Mouse (Mus musculus): ENCODE results near the gene Thra. TPM values are rescaled to one million over a fixed set of nuclear protein-coding genes. Genes with fewer than 3 reads are reported as not detected.
"Not testable (repeated sequence)": the region's sequence is repeated elsewhere in the genome, so short reads cannot be mapped to it uniquely, and the experiment has no call there.

The Thra gene
- polyA plus RNA-seq, 1 experiment from 2014 or later, result 17.7 TPM

DNA sequence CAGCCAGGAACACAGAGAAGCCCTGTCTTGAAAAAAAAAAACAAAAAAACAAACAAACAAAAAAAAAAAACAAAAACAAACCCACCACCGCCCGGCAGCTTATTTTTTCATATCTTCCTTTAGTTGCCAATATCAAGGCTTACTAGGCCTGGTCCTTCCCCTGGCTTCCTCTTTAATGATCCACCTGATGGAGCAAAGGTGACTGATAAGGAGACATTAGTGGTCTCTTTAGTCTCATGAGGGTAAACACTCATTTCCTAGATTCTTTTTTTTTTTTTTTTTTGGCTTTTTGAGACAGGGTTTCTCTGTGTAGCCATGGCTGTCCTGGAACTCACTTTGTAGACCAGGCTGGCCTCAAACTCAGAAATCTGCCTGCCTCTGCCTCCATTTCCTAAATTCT, 3.2 kb upstream of the Thra start:
- not testable (repeated sequence) for ATAC-seq (ENCODE audit: insufficient number of reproducible peaks, low FRiP score, low TSS enrichment, low read depth); DNase-seq (ENCODE audit: low spot score); H3K27me3 ChIP-seq (ENCODE audit: control insufficient read depth, insufficient read depth, low read length); H3K27ac ChIP-seq (replicated peaks; ENCODE audit: low read depth, low read length); H3K4me2 ChIP-seq (ENCODE audit: low read depth, severe bottlenecking); H3K9me3 ChIP-seq (ENCODE audit: control insufficient read depth, low read length); H3K36me3 ChIP-seq (ENCODE audit: control insufficient read depth, insufficient read depth, low read length); H3K9ac ChIP-seq (ENCODE audit: low read length); H3K4me3 ChIP-seq (ENCODE audit: low read depth, low read length)
- peaks cover 12% of the 10 kb centered on the region for H3K4me1 ChIP-seq (ENCODE audit: control insufficient read depth, insufficient read depth, low read length)
- 90% methylated on average over 2 of the region's 2 CpGs for WGBS

DNA sequence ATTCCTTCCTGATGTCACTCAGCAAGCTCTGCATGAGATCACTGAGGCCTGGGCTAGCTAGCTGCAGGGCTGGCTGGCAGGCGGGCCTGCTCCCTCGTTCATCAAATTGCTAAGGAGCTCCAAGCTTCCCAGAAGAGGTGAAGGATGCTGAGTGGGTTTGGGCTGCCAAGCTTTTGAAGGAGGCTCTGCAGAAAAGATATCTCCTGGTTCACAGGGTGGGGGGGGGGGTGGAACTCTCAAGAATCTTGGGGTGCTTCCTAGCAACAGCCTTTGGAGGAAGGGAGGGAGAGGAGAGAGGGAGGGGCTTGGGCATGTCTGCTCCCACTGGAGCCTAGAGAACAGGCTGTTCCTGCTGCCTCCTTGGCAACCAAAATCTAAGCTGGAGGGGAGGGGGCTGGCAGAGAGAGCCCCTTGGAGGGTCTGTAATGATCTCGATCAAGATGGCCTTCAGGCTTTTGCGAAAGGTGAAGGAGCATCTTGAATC, 2.0 kb upstream of the Thra start:
- no peak overlapping the region for H3K27ac ChIP-seq (replicated peaks; ENCODE audit: low read depth, low read length)
- no peaks in the 10 kb centered on the region; the same call in 1 of the 2 replicates for H3K9me3 ChIP-seq (ENCODE audit: control insufficient read depth, low read length)
- DNase-seq (ENCODE audit: low spot score) (no peak), ATAC-seq (ENCODE audit: insufficient number of reproducible peaks, low FRiP score, low TSS enrichment, low read depth) (no peak)
- no peak overlapping the region for H3K4me3 ChIP-seq (ENCODE audit: low read depth, low read length)
- WGBS, result 48% methylated on average over 4 of the region's 4 CpGs
- no peaks in the 10 kb centered on the region for H3K36me3 ChIP-seq (ENCODE audit: control insufficient read depth, insufficient read depth, low read length)
- no peak overlapping the region for H3K9ac ChIP-seq (ENCODE audit: low read length)
- no peak overlapping the region for H3K4me2 ChIP-seq (ENCODE audit: low read depth, severe bottlenecking)
- no peaks in the 10 kb centered on the region for H3K27me3 ChIP-seq (ENCODE audit: control insufficient read depth, insufficient read depth, low read length)
- H3K4me1 ChIP-seq (ENCODE audit: control insufficient read depth, insufficient read depth, low read length), result peaks cover 22% of the 10 kb centered on the region

DNA sequence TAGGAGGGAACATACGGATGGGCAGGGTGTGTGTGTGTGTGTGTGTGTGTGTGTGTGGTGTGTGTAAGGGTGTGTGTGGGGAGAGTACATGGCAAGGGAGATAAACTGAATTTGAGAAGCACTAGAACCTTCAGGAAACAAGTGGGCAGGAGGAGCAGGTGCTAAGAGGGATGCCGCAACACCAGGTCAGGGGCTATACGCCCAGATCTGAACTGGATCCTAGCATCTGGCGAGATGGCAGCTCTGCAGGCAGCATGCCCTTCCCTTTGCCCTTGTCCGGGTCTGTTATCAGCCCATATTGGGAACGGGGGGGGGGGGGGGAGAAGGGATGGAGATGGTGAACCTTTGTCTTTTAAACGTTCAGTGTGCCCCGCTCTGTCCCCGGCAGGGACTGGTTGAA, 1.5 kb upstream of the Thra start:
- DNase-seq (ENCODE audit: low spot score) (no peak), ATAC-seq (ENCODE audit: insufficient number of reproducible peaks, low FRiP score, low TSS enrichment, low read depth) (no peak)
- Histone ChIP-seq H3K4me2 (ENCODE audit: low read depth, severe bottlenecking) (no peak overlapping the region), H3K36me3 (ENCODE audit: control insufficient read depth, insufficient read depth, low read length) (no peaks in the 10 kb centered on the region), H3K9ac (ENCODE audit: low read length) (no peak overlapping the region), H3K27me3 (ENCODE audit: control insufficient read depth, insufficient read depth, low read length) (no peaks in the 10 kb centered on the region), H3K9me3 (ENCODE audit: control insufficient read depth, low read length) (no peaks in the 10 kb centered on the region; the same call in 1 of the 2 replicates), H3K4me1 (ENCODE audit: control insufficient read depth, insufficient read depth, low read length) (peaks cover 26% of the 10 kb centered on the region), H3K4me3 (ENCODE audit: low read depth, low read length) (no peak overlapping the region), H3K27ac (replicated peaks; ENCODE audit: low read depth, low read length) (no peak overlapping the region)
- 76% methylated on average over 8 of the region's 9 CpGs for WGBS

DNA sequence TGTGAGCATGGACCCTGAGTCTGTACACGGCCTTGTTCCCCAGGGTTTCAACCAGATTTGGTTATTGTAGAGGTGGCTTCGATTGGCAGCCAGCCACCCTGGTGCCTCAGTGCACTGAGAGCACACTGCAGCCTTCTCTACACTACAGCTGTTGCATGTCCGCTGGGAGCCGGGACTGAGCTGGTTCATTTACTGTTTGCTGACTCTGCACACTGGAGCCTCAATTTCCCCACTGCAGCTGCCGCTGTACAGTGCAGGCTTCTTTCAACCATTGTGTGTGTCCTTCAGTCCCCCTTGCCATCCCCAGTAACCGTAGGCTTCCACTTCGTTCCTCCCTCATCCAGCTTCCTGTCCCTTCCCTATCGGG, 429 bp upstream of the Thra start:
- peak; percentile 37; the same call in 1 of the 2 replicates for ATAC-seq (ENCODE audit: insufficient number of reproducible peaks, low FRiP score, low TSS enrichment, low read depth)
- Histone ChIP-seq H3K36me3 (ENCODE audit: control insufficient read depth, insufficient read depth, low read length) (no peaks in the 10 kb centered on the region), H3K27ac (replicated peaks; ENCODE audit: low read depth, low read length) (peak overlapping the region; percentile 66), H3K27me3 (ENCODE audit: control insufficient read depth, insufficient read depth, low read length) (no peaks in the 10 kb centered on the region), H3K4me3 (ENCODE audit: low read depth, low read length) (peak overlapping the region; percentile 86), H3K9ac (ENCODE audit: low read length) (peak overlapping the region; percentile 39; the same call in 1 of the 2 replicates), H3K4me2 (ENCODE audit: low read depth, severe bottlenecking) (peak overlapping the region; percentile 70), H3K4me1 (ENCODE audit: control insufficient read depth, insufficient read depth, low read length) (peaks cover 36% of the 10 kb centered on the region), H3K9me3 (ENCODE audit: control insufficient read depth, low read length) (no peaks in the 10 kb centered on the region)
- WGBS, result 11% methylated on average over 8 of the region's 8 CpGs
- no peak for DNase-seq (ENCODE audit: low spot score)

DNA sequence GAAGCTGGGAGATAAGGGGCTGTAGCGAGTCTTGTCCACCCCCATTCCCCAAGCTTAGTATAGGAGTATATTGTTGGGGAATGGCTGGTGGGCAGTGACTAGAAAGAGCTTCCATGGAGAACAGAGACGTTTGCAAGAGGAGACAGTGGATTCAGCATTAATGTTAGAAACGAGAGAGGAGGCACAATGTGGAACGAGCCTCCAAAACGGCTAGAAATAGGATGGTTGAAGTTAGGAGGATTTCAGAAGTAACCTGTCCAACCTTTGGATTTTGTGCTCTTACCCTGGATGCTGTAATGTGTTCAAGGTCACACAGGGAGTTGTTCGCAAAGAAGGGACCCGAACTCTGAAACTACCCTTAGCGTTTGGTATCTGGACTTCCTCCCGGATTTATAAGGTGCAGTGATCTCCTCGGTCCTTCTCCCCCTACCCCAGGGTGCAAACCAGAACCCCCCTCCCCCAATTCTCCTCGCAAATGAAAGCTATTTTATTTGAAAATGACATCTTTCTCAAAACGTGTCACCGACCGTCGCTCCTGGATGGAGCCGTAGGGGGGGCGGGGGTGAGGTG, 698 bp downstream of the Thra start:
- Histone ChIP-seq H3K4me3 (ENCODE audit: low read depth, low read length) (peak overlapping the region; percentile 86), H3K9me3 (ENCODE audit: control insufficient read depth, low read length) (no peaks in the 10 kb centered on the region), H3K9ac (ENCODE audit: low read length) (peak overlapping the region; percentile 18; the same call in 1 of the 2 replicates), H3K27me3 (ENCODE audit: control insufficient read depth, insufficient read depth, low read length) (no peaks in the 10 kb centered on the region), H3K4me2 (ENCODE audit: low read depth, severe bottlenecking) (peak overlapping the region; percentile 70), H3K36me3 (ENCODE audit: control insufficient read depth, insufficient read depth, low read length) (no peaks in the 10 kb centered on the region), H3K27ac (replicated peaks; ENCODE audit: low read depth, low read length) (peak overlapping the region; percentile 58), H3K4me1 (ENCODE audit: control insufficient read depth, insufficient read depth, low read length) (peaks cover 41% of the 10 kb centered on the region)
- under 1% methylated on average over 17 of the region's 17 CpGs for WGBS
- DNase-seq (ENCODE audit: low spot score) (no peak), ATAC-seq (ENCODE audit: insufficient number of reproducible peaks, low FRiP score, low TSS enrichment, low read depth) (no peak)

DNA sequence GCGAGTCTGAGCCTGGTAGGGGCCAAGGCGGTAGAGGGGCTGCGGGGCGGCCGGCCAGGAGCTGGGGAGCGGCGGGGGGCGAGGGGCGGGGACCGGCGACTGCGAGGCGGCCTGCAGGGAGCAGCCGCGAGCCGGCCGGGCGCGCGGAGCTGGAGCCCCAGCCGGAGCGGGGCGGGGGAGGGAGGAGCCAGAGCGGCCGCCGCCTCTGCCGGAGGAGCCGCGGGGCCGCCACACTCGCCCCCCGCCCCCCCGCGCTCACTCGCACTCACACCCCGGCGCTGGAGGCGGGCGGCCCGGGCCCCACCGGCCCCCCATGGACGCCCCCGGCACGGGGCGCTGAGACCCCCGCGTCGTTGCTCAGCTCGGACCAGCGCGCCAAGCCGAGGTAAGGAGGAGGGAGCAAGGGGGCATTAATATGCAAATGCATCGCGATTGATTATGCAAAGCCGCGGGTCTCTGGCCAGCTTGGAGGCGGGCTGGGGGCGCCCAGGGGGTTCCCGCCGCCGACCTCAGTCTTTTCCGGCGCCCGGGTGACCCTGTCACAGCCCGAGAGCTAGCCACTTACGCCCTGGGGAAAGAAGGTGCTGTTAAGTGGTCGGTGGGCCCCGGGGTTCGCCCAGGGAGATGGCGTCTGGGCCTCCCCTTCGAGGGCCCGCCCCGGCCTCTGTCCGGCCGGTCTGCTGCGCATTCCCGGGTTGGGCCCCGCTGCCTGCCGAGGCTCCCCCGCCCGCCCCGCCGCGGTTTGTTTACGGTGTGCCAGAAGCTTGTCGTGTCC, 1.4 kb downstream of the Thra start:
- H3K9ac ChIP-seq (ENCODE audit: low read length), result peak overlapping the region; percentile 82
- peak overlapping the region; percentile 82 for H3K27ac ChIP-seq (replicated peaks; ENCODE audit: low read depth, low read length)
- no peaks in the 10 kb centered on the region for H3K9me3 ChIP-seq (ENCODE audit: control insufficient read depth, low read length)
- DNase-seq (ENCODE audit: low spot score) (peak; percentile 85), ATAC-seq (ENCODE audit: insufficient number of reproducible peaks, low FRiP score, low TSS enrichment, low read depth) (peak; percentile 55)
- H3K4me3 ChIP-seq (ENCODE audit: low read depth, low read length), result peak overlapping the region; percentile 86
- under 1% methylated on average over 75 of the region's 86 CpGs for WGBS
- H3K27me3 ChIP-seq (ENCODE audit: control insufficient read depth, insufficient read depth, low read length), result no peaks in the 10 kb centered on the region
- no peaks in the 10 kb centered on the region for H3K36me3 ChIP-seq (ENCODE audit: control insufficient read depth, insufficient read depth, low read length)
- peak overlapping the region; percentile 70 for H3K4me2 ChIP-seq (ENCODE audit: low read depth, severe bottlenecking)
- peaks cover 47% of the 10 kb centered on the region for H3K4me1 ChIP-seq (ENCODE audit: control insufficient read depth, insufficient read depth, low read length)

DNA sequence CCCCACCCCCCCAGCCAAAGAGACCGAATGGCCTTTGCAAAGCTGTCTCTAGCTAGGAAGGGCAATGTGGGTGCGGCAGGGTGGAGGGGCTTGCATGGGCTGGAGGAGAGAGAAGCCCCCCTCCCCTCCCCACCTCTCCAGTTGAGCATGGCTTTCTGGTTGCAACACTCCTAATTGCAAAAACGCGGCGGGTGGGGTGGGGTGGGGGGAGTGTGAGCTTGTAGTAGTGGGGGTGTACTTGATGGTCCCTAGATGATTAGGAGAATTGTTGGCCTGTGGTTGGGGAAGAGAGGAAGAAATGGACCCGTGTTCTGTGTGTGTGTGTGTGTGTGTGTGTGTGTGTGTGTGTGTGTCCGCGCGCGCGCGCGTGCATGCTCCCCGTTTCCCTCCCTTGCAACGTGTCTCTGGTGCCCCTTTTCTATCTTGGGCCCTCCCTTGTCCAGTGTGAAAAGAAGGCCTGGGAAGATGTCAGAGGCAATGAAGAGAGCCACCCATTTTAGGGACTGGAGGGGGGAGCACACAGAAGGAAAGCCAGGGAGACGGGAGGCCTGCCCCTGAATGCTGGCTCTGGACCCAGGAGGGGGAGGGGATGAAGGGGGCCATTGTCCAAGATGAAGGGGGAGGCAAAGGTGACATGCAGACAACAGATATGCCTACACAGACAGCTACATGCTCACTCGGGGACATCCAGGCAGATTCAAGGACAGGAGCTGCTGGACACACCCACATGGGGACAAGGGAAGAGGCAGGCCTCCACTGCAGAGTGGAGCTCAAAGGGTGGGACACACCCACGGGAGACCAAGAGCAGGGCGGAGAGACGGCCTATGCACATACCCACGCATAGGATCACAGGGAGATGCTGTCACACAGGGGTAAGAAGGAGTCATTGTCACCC, 2.2 kb downstream of the Thra start:
- WGBS, result 8% methylated on average over 21 of the region's 21 CpGs
- Histone ChIP-seq H3K27ac (replicated peaks; ENCODE audit: low read depth, low read length) (peak overlapping the region; percentile 82), H3K4me1 (ENCODE audit: control insufficient read depth, insufficient read depth, low read length) (peaks cover 54% of the 10 kb centered on the region), H3K9me3 (ENCODE audit: control insufficient read depth, low read length) (no peaks in the 10 kb centered on the region), H3K4me3 (ENCODE audit: low read depth, low read length) (peak overlapping the region; percentile 86), H3K4me2 (ENCODE audit: low read depth, severe bottlenecking) (peak overlapping the region; percentile 70), H3K9ac (ENCODE audit: low read length) (peak overlapping the region; percentile 82), H3K36me3 (ENCODE audit: control insufficient read depth, insufficient read depth, low read length) (no peaks in the 10 kb centered on the region), H3K27me3 (ENCODE audit: control insufficient read depth, insufficient read depth, low read length) (no peaks in the 10 kb centered on the region)
- DNase-seq (ENCODE audit: low spot score), result no peak
- no peak for ATAC-seq (ENCODE audit: insufficient number of reproducible peaks, low FRiP score, low TSS enrichment, low read depth)
